Mouse (Mus musculus) Patski (cell line): Measurements from ENCODE around the gene Uaca. TPM values are rescaled to one million over a fixed set of nuclear protein-coding genes. Genes with fewer than 3 reads are reported as not detected.

Experiments used
- ATAC-seq: fragments of 100-300 bp; one replicate; pipeline ENCODE4 v1.8.0; 2021
- CTCF ChIA-PET: fragments of 350-600 bp; sonication (Branson Sonifier 250); formaldehyde crosslinking; loops from one replicate; lab custom pipeline; 2022; ENCODE audit warnings: inconsistent platforms; lab: Charles Lee
- POLR2A ChIA-PET: fragments of 350-600 bp; sonication (Branson Sonifier 250); formaldehyde crosslinking; loops from one replicate; lab custom pipeline; 2022; ENCODE audit warnings: antibody characterized with exemption, inconsistent platforms; lab: Charles Lee
- DNase-seq: peaks from one replicate; pipeline ENCODE4 v3.0.0-alpha.2; 2011; ENCODE audit warnings: low read depth, low spot score
- H3K27me3 ChIP-seq: fragments of 371-371 bp; one replicate; pipeline ENCODE4 v1.5.1; 2021
- CTCF ChIP-seq: fragments of 100-300 bp; IDR thresholded peaks from one replicate; pipeline ENCODE4 v1.5.1; 2021
- in situ Hi-C: fragments of 300-500 bp; cut with MboI; formaldehyde crosslinking; loops from 3 replicates; pipeline ENCODE4 v1.11.1; 2018; ENCODE audit warnings: low pct_unique_long_range_greater_than_20kb, mixed read lengths
- polyA plus RNA-seq: library from polyadenylated mRNA; unstranded; gene quantifications from one replicate; pipeline ENCODE4 v1.2.3, GENCODE M21; 2021

Gene Uaca
- polyA plus RNA-seq, 1 experiment from 2014 or later: 16.3 TPM

- CTCF ChIA-PET: no interaction called here
These were observed 135.1 kb downstream of the Uaca start for GRCm38 (mm10) chr9:60929290-60929983.

More at GRCm38 (mm10) chr9:60929290-60929983, 135.1 kb downstream of the Uaca start:
- POLR2A ChIA-PET: no interaction called here
- ATAC-seq (no peak), DNase-seq (no peak)
- H3K27me3 ChIP-seq: no peaks in the 10 kb centered on the region
- no peak for TF ChIP-seq CTCF
- in situ Hi-C loops: no loop called here

Other genes with a start within 250 kb of the Uaca start
- 22.7 TPM for gene Lrrc49, start 106.4 kb upstream of the Uaca start, polyA plus RNA-seq
- gene Larp6, start 81.6 kb upstream of the Uaca start, polyA plus RNA-seq: not detected